Mouse (Mus musculus) CH12.LX (cell line): Measurements from ENCODE around the gene Grifin. TPM values are rescaled to one million over a fixed set of nuclear protein-coding genes. Genes with fewer than 3 reads are reported as not detected.

ENCODE experiments used
- DNase-seq: peaks from one replicate; pipeline ENCODE4 v3.0.0-alpha.2; 2013; ENCODE audit errors: extremely low read depth
- H3K27ac ChIP-seq: 2 replicates; pipeline ENCODE4 v1.5.1; 2012; ENCODE audit warnings: low read depth, mild to moderate bottlenecking, control low read depth, moderate library complexity; ENCODE audit not compliant: insufficient read depth
- H3K27me3 ChIP-seq: replicated peaks from 2 replicates; pipeline ENCODE3; 2012; ENCODE audit warnings: inconsistent platforms
- H3K36me3 ChIP-seq, 2 experiments: replicated peaks in 1 of 2; 2 replicates each; pipeline versions ENCODE3 to v1.6.1; 2012; ENCODE audit warnings: inconsistent platforms in 1 of 2, low read length in 1 of 2, mild to moderate bottlenecking in 1 of 2, mixed read lengths in 1 of 2, moderate library complexity in 1 of 2; ENCODE audit not compliant: control insufficient read depth in 1 of 2, insufficient read depth in 1 of 2
- H3K4me1 ChIP-seq, 2 experiments: 2 replicates each; pipeline ENCODE4 v1.6.1; 2012; ENCODE audit warnings: inconsistent platforms in 1 of 2, moderate library complexity in 1 of 2; ENCODE audit not compliant: insufficient read depth in 2 of 2, control insufficient read depth in 1 of 2
- H3K4me2 ChIP-seq: 2 replicates; pipeline ENCODE4 v1.6.1; 2012; ENCODE audit warnings: low read depth, mild to moderate bottlenecking, control low read depth; ENCODE audit not compliant: poor library complexity, insufficient read depth, severe bottlenecking
- H3K4me3 ChIP-seq, 3 experiments: fragments of 150-350 bp in 1 of 3; sonication (generic) in 1 of 3; replicated peaks in 1 of 3; 2 replicates each; pipeline versions ENCODE3 to v1.5.1; 2011 to 2012; ENCODE audit warnings: low read depth in 2 of 3, low read length in 2 of 3, mild to moderate bottlenecking in 2 of 3, moderate library complexity in 2 of 3, control low read depth in 1 of 3, improper control_type of control experiment in 1 of 3, inconsistent platforms in 1 of 3, mixed read lengths in 1 of 3; ENCODE audit not compliant: poor library complexity in 1 of 3
- H3K79me2 ChIP-seq: replicated peaks from 2 replicates; pipeline ENCODE4 v1.6.1; 2012; ENCODE audit warnings: mild to moderate bottlenecking, moderate library complexity; ENCODE audit not compliant: control insufficient read depth, poor library complexity, insufficient read depth, severe bottlenecking; ENCODE audit errors: extremely low read depth
- H3K9ac ChIP-seq: 2 replicates; pipeline ENCODE4 v1.6.1; 2012; ENCODE audit warnings: low read depth, mild to moderate bottlenecking, control low read depth, moderate library complexity; ENCODE audit not compliant: insufficient read depth
- H3K9me3 ChIP-seq: replicated peaks from 2 replicates; pipeline ENCODE3; 2012; ENCODE audit warnings: low read length, inconsistent platforms, mixed read lengths
- BHLHE40 ChIP-seq: IDR thresholded peaks from 2 replicates; pipeline ENCODE4 v1.6.1; 2011; ENCODE audit warnings: mild to moderate bottlenecking, low read depth, low read length, improper control_type of control experiment
- CHD2 ChIP-seq: IDR thresholded peaks from 2 replicates; pipeline ENCODE4 v1.6.1; 2011; ENCODE audit warnings: low read length, improper control_type of control experiment
- CTCF ChIP-seq, 2 experiments: IDR thresholded peaks in 1 of 2; conservative IDR thresholded peaks in 1 of 2; 2 replicates each; pipeline ENCODE4 v1.5.1; 2011 to 2012; ENCODE audit warnings: low read depth in 2 of 2, low read length in 2 of 2, improper control_type of control experiment in 1 of 2, inconsistent platforms in 1 of 2, mild to moderate bottlenecking in 1 of 2, moderate library complexity in 1 of 2
- E2F4 ChIP-seq: IDR thresholded peaks from 2 replicates; pipeline ENCODE4 v1.6.1; 2011; ENCODE audit warnings: low read depth, low read length, improper control_type of control experiment; ENCODE audit not compliant: insufficient replicate concordance
- ELF1 ChIP-seq: IDR thresholded peaks from 2 replicates; pipeline ENCODE4 v1.6.1; 2014; ENCODE audit warnings: low read depth, mild to moderate bottlenecking, inconsistent platforms, low read length, improper control_type of control experiment
- EP300 ChIP-seq: IDR thresholded peaks from 2 replicates; pipeline ENCODE4 v1.6.1; 2011; ENCODE audit warnings: low read length, improper control_type of control experiment
- ETS1 ChIP-seq: conservative IDR thresholded peaks from 2 replicates; pipeline ENCODE4 v1.6.1; 2012; ENCODE audit warnings: low read depth, mild to moderate bottlenecking, inconsistent platforms, low read length, improper control_type of control experiment, moderate library complexity
- HCFC1 ChIP-seq: IDR thresholded peaks from 2 replicates; pipeline ENCODE4 v1.6.1; 2012; ENCODE audit warnings: low read depth, mild to moderate bottlenecking, inconsistent platforms, low read length, improper control_type of control experiment
- IRF4 ChIP-seq: IDR thresholded peaks from 2 replicates; pipeline ENCODE4 v1.6.1; 2014; ENCODE audit warnings: low read depth, mild to moderate bottlenecking, inconsistent platforms, low read length, improper control_type of control experiment
- JUN ChIP-seq: IDR thresholded peaks from 2 replicates; pipeline ENCODE4 v1.6.1; 2011; ENCODE audit warnings: low read depth, mild to moderate bottlenecking, low read length, improper control_type of control experiment, moderate library complexity; ENCODE audit not compliant: insufficient read depth
- JUND ChIP-seq: conservative IDR thresholded peaks from 2 replicates; pipeline ENCODE4 v1.6.1; 2011; ENCODE audit warnings: low read depth, low read length, improper control_type of control experiment
- KAT2A ChIP-seq: IDR thresholded peaks from 2 replicates; pipeline ENCODE4 v1.6.1; 2012; ENCODE audit warnings: low read length, improper control_type of control experiment, inconsistent platforms; ENCODE audit not compliant: insufficient replicate concordance
- MAFK ChIP-seq: IDR thresholded peaks from 2 replicates; pipeline ENCODE4 v1.6.1; 2011; ENCODE audit warnings: low read length, improper control_type of control experiment; ENCODE audit not compliant: insufficient replicate concordance
- MAZ ChIP-seq: IDR thresholded peaks from 2 replicates; pipeline ENCODE4 v1.6.1; 2012; ENCODE audit warnings: low read depth, mild to moderate bottlenecking, inconsistent platforms, low read length, improper control_type of control experiment, moderate library complexity
- MEF2A ChIP-seq: IDR thresholded peaks from 2 replicates; pipeline ENCODE4 v1.6.1; 2014; ENCODE audit warnings: low read depth, mild to moderate bottlenecking, inconsistent platforms, low read length, improper control_type of control experiment, borderline replicate concordance
- MXI1 ChIP-seq: IDR thresholded peaks from 2 replicates; pipeline ENCODE4 v1.6.1; 2011; ENCODE audit warnings: mild to moderate bottlenecking, low read depth, low read length, improper control_type of control experiment
- NRF1 ChIP-seq: IDR thresholded peaks from 2 replicates; pipeline ENCODE4 v1.6.1; 2014; ENCODE audit warnings: low read depth, mild to moderate bottlenecking, inconsistent platforms, low read length, improper control_type of control experiment, moderate library complexity
- PAX5 ChIP-seq: IDR thresholded peaks from 2 replicates; pipeline ENCODE4 v1.6.1; 2012; ENCODE audit warnings: low read length, inconsistent platforms, mixed read lengths
- POLR2A ChIP-seq: IDR thresholded peaks from 2 replicates; pipeline ENCODE4 v1.6.1; 2011; ENCODE audit warnings: low read depth, mild to moderate bottlenecking, improper control_type of control experiment, low read length
- RAD21 ChIP-seq: IDR thresholded peaks from 2 replicates; pipeline ENCODE4 v1.6.1; 2011; ENCODE audit warnings: low read depth, mild to moderate bottlenecking, low read length, improper control_type of control experiment, moderate library complexity
- RCOR1 ChIP-seq: conservative IDR thresholded peaks from 2 replicates; pipeline ENCODE4 v1.6.1; 2012; ENCODE audit warnings: low read depth, mild to moderate bottlenecking, inconsistent platforms, low read length, improper control_type of control experiment
- SIN3A ChIP-seq: IDR thresholded peaks from 2 replicates; pipeline ENCODE4 v1.6.1; 2012; ENCODE audit warnings: low read length, improper control_type of control experiment, inconsistent platforms
- TCF12 ChIP-seq: IDR thresholded peaks from 2 replicates; pipeline ENCODE4 v1.6.1; 2014; ENCODE audit warnings: low read depth, mild to moderate bottlenecking, inconsistent platforms, low read length, improper control_type of control experiment
- UBTF ChIP-seq: IDR thresholded peaks from 2 replicates; pipeline ENCODE4 v1.6.1; 2012; ENCODE audit warnings: low read depth, mild to moderate bottlenecking, inconsistent platforms, low read length, improper control_type of control experiment, moderate library complexity
- USF1 ChIP-seq: IDR thresholded peaks from 2 replicates; pipeline ENCODE4 v1.6.1; 2014; ENCODE audit warnings: low read depth, mild to moderate bottlenecking, inconsistent platforms, low read length, improper control_type of control experiment
- USF2 ChIP-seq: conservative IDR thresholded peaks from 2 replicates; pipeline ENCODE4 v1.6.1; 2011; ENCODE audit warnings: low read depth, low read length, improper control_type of control experiment
- ZC3H11A ChIP-seq: IDR thresholded peaks from 2 replicates; pipeline ENCODE4 v1.6.1; 2012; ENCODE audit warnings: low read depth, mild to moderate bottlenecking, inconsistent platforms, low read length, improper control_type of control experiment
- ZKSCAN1 ChIP-seq: IDR thresholded peaks from 2 replicates; pipeline ENCODE4 v1.6.1; 2012; ENCODE audit warnings: low read depth, inconsistent platforms, low read length, improper control_type of control experiment, borderline replicate concordance
- ZMIZ1 ChIP-seq: IDR thresholded peaks from 2 replicates; pipeline ENCODE4 v1.6.1; 2012; ENCODE audit warnings: low read depth, mild to moderate bottlenecking, inconsistent platforms, low read length, improper control_type of control experiment
- ZNF384 ChIP-seq: IDR thresholded peaks from 2 replicates; pipeline ENCODE4 v1.6.1; 2012; ENCODE audit warnings: low read depth, low read length, improper control_type of control experiment, inconsistent platforms
- dilution Hi-C: fragments of 300-500 bp; cut with MboI; formaldehyde crosslinking; loops from 2 replicates; pipeline ENCODE4 v1.14.3; 2020; ENCODE audit warnings: low sequenced_read_pairs; ENCODE audit not compliant: extremely low pct_unique_long_range_greater_than_20kb, extremely low pct_ligation_motif_present
- in situ Hi-C: fragments of 300-500 bp; cut with MboI; formaldehyde crosslinking; loops from 3 replicates; pipeline ENCODE4 v1.14.3; 2019; ENCODE audit warnings: low sequenced_read_pairs, low pct_ligation_motif_present, low pct_unique_long_range_greater_than_20kb, mixed read lengths
- polyA plus RNA-seq: library from polyadenylated mRNA; unstranded; fragments of >175 nt; gene quantifications from 2 replicates; pipeline ENCODE4 v1.2.1, GENCODE M21; 2012; ENCODE audit warnings: low read depth; ENCODE audit not compliant: insufficient read length
- total RNA-seq, 2 experiments: library from RNA; depleted of rRNA; stranded (reverse); fragments of 300-350 nt in 1 of 2; fragments of >200 nt in 1 of 2; gene quantifications; 2 replicates each; pipeline ENCODE4 v1.2.3; 2012 to 2014

Gene Grifin
- total and polyA plus RNA-seq, 3 experiments: not detected

DNA sequence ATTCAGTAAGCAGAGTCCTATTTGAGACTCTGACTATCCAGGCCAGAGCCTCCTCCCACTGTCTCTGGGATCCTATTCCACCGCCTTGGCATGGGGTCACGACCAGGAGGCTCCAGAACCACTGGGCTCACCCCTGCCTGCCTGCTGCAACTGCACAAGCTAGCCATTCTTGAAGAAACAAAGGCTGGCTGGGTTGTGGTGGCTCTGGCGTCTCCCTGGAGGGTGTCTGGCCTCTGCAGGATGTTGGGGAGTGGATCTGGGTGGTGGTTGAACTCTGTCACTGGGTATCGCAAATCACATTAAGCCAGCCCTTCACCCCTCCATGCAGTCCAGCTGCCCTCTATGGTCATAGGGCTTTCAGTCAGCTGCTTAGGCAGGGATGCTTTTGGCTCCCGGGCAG lies 35.1 kb upstream of the Grifin start:
- Histone ChIP-seq H3K4me2 (no peak overlapping the region), H3K27me3 (peaks cover 65% of the 10 kb centered on the region), H3K4me3 (no peak overlapping the region), H3K36me3 (no peaks in the 10 kb centered on the region)
- TF ChIP-seq MAFK (no peak), JUND (no peak), ZMIZ1 (no peak), ETS1 (no peak), POLR2A (no peak), MXI1 (no peak), KAT2A (no peak), EP300 (no peak), USF1 (no peak), MEF2A (no peak), RCOR1 (no peak), USF2 (no peak), ZNF384 (no peak), JUN (no peak), E2F4 (no peak), ELF1 (no peak), NRF1 (no peak), IRF4 (no peak), BHLHE40 (no peak)
- TF ChIP-seq, all 38 proteins: peak for 0
- no peak for DNase-seq
- Histone ChIP-seq H3K27ac (no peak overlapping the region), H3K79me2 (no peaks in the 10 kb centered on the region), H3K4me1 (peaks cover 2 to 18% of the 10 kb centered on the region in 2 experiments; a peak in 3 of 4 replicates), H3K9ac (no peak overlapping the region), H3K9me3 (peaks cover 4% of the 10 kb centered on the region)
- dilution Hi-C loops: no loop called here
- in situ Hi-C loops: no loop called here

DNA sequence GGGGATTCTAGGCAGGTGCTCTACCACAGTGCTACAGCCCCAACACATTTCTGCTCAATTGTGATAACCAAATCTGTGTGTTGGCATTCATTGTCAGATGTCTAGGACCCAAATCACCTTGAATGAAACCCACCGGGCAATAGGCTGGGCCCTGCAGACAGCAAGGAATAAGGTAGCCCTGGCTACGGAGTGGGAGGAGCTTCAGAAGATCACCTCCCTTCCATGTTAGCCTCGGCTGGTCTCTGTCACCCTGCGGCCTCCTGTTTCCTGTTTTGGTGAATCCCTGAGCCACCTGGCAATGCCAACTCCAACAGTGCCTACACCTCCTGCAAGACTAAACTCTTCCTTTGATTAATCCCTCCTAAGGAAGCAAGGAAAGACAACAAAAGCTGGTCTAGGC lies 32.9 kb upstream of the Grifin start:
- dilution Hi-C loops: no loop called here
- Histone ChIP-seq H3K4me3 (no peak overlapping the region), H3K36me3 (no peaks in the 10 kb centered on the region), H3K9ac (no peak overlapping the region), H3K4me1 (peaks cover 2 to 18% of the 10 kb centered on the region in 2 experiments; a peak in 3 of 4 replicates), H3K9me3 (no peaks in the 10 kb centered on the region), H3K4me2 (no peak overlapping the region), H3K27ac (no peak overlapping the region), H3K79me2 (no peaks in the 10 kb centered on the region), H3K27me3 (peaks cover 52% of the 10 kb centered on the region)
- in situ Hi-C loops: no loop called here
- no peak for DNase-seq
- no peak for TF ChIP-seq UBTF
- no peak for TF ChIP-seq PAX5
- no peak for TF ChIP-seq USF1
- TF ChIP-seq RCOR1: no peak
- TF ChIP-seq CHD2: no peak
- no peak for TF ChIP-seq SIN3A
- no peak for TF ChIP-seq ZC3H11A
- TF ChIP-seq MAZ: no peak
- TF ChIP-seq TCF12: no peak
- no peak for TF ChIP-seq CTCF (conservative IDR thresholded peaks at IDR 0.05 in 1 of 2, IDR thresholded peaks at IDR 0.05 in 1 of 2; ENCODE audit: low read depth in 2 of 2, low read length in 2 of 2)
- no peak for TF ChIP-seq ELF1
- TF ChIP-seq RAD21: no peak
- no peak for TF ChIP-seq E2F4
- no peak for TF ChIP-seq MAFK
- TF ChIP-seq HCFC1: no peak
- TF ChIP-seq POLR2A: no peak
- TF ChIP-seq ZKSCAN1: no peak
- no peak for TF ChIP-seq BHLHE40
